Mouse (Mus musculus) hindbrain, embryonic 15.5 days (tissue): ENCODE measurements at regions not wholly inside any gene's neighbourhood (a gene's known extent, or its start where the extent isn't known, plus 50 kb on each side); places are given as distances from the start of the nearest gene placed in this dataset.

Experiments
- ATAC-seq: fragments of 200-750 bp; cut with Nextera tagmentation; 2 replicates; pipeline ENCODE4 v1.8.0; 2017; ENCODE audit warnings: low read depth, moderate number of reproducible peaks, moderate TSS enrichment; ENCODE audit not compliant: low FRiP score
- H3K27ac ChIP-seq: fragments of 300-500 bp; sonication (generic); replicated peaks from 2 replicates; pipeline ENCODE4 v1.5.1; 2015; ENCODE audit warnings: mild to moderate bottlenecking, inconsistent platforms
- H3K27me3 ChIP-seq: fragments of 300-500 bp; sonication (generic); 2 replicates; pipeline ENCODE4 v1.6.1; 2015; ENCODE audit warnings: control low read depth, inconsistent platforms
- H3K36me3 ChIP-seq: fragments of 300-500 bp; sonication (generic); 2 replicates; pipeline ENCODE4 v1.6.1; 2015; ENCODE audit warnings: control low read depth, inconsistent platforms
- H3K4me1 ChIP-seq: fragments of 300-500 bp; sonication (generic); replicated peaks from 2 replicates; pipeline ENCODE4 v1.6.1; 2015; ENCODE audit warnings: control low read depth, inconsistent platforms
- H3K4me2 ChIP-seq: fragments of 300-500 bp; sonication (generic); 2 replicates; pipeline ENCODE4 v1.6.1; 2015; ENCODE audit warnings: moderate library complexity, mild to moderate bottlenecking, inconsistent platforms
- H3K4me3 ChIP-seq: fragments of 300-500 bp; sonication (generic); 2 replicates; pipeline ENCODE4 v1.5.1; 2015; ENCODE audit warnings: mild to moderate bottlenecking, inconsistent platforms
- H3K9ac ChIP-seq: fragments of 300-500 bp; sonication (generic); 2 replicates; pipeline ENCODE4 v1.6.1; 2015; ENCODE audit warnings: inconsistent platforms
- H3K9me3 ChIP-seq: fragments of 300-500 bp; sonication (generic); 2 replicates; pipeline ENCODE4 v1.6.1; 2016; ENCODE audit warnings: control low read depth, inconsistent platforms
- WGBS: fragments of 180-500 bp; shearing (Covaris S2); methylation state at CpG from one replicate; pipeline ENCODE4 v1.1.7; 2015; 5-methylcytosine and 5-hydroxymethylcytosine counted together

- no peaks in the 10 kb centered on the region for H3K9me3 ChIP-seq
- no peak overlapping the region for H3K4me2 ChIP-seq
- no peak for ATAC-seq
- no peaks in the 10 kb centered on the region for H3K4me1 ChIP-seq
- H3K9ac ChIP-seq = no peak overlapping the region
- 91% methylated on average over 6 of the region's 6 CpGs for WGBS
- H3K27me3 ChIP-seq = no peaks in the 10 kb centered on the region
- no peak overlapping the region for H3K27ac ChIP-seq
- no peak overlapping the region for H3K4me3 ChIP-seq
- H3K36me3 ChIP-seq = no peaks in the 10 kb centered on the region
Measured at GRCm38 (mm10) chr9:85520941-85521340, 193.8 kb upstream of the Tent5a start.

- no peak for ATAC-seq
- 76% methylated on average over 4 of the region's 4 CpGs for WGBS
- Histone ChIP-seq H3K4me3 (no peak overlapping the region), H3K27me3 (no peaks in the 10 kb centered on the region), H3K36me3 (no peaks in the 10 kb centered on the region), H3K9ac (no peak overlapping the region), H3K4me2 (no peak overlapping the region), H3K9me3 (no peaks in the 10 kb centered on the region), H3K27ac (no peak overlapping the region), H3K4me1 (no peaks in the 10 kb centered on the region)
Measured at GRCm38 (mm10) chr9:85499006-85499405, 171.9 kb upstream of the Tent5a start.

- no peak for ATAC-seq
- H3K9ac ChIP-seq = no peak overlapping the region
Measured at GRCm38 (mm10) chr9:85497348-85497747, 170.2 kb upstream of the Tent5a start.

GRCm38 (mm10) chr9:85496506-85497239 is 169.5 kb upstream of the Tent5a start:
- 23% methylated on average over 8 of the region's 8 CpGs for WGBS
- no peaks in the 10 kb centered on the region for H3K4me1 ChIP-seq
- no peak overlapping the region for H3K9ac ChIP-seq
- ATAC-seq = peak; percentile 65; the same call in 1 of the 2 replicates
- no peaks in the 10 kb centered on the region for H3K36me3 ChIP-seq
- no peak overlapping the region for H3K4me3 ChIP-seq
- H3K27me3 ChIP-seq = no peaks in the 10 kb centered on the region
- no peak overlapping the region for H3K4me2 ChIP-seq
- no peak overlapping the region for H3K27ac ChIP-seq
- H3K9me3 ChIP-seq = no peaks in the 10 kb centered on the region

More at GRCm38 (mm10) chr9:85497348-85497747, 170.2 kb upstream of the Tent5a start:
- Histone ChIP-seq H3K9me3 (no peaks in the 10 kb centered on the region), H3K36me3 (no peaks in the 10 kb centered on the region), H3K27me3 (no peaks in the 10 kb centered on the region), H3K4me3 (no peak overlapping the region), H3K4me1 (no peaks in the 10 kb centered on the region), H3K4me2 (no peak overlapping the region), H3K27ac (no peak overlapping the region)
- WGBS = 76% methylated on average over 1 of the region's 1 CpGs

- Histone ChIP-seq H3K4me3 (no peak overlapping the region), H3K27me3 (no peaks in the 10 kb centered on the region), H3K4me1 (no peaks in the 10 kb centered on the region), H3K9me3 (no peaks in the 10 kb centered on the region), H3K36me3 (no peaks in the 10 kb centered on the region), H3K9ac (no peak overlapping the region), H3K4me2 (no peak overlapping the region), H3K27ac (no peak overlapping the region)
- ATAC-seq = no peak
- WGBS = 84% methylated on average over 4 of the region's 4 CpGs
Measured at GRCm38 (mm10) chr9:85495056-85495455, 167.9 kb upstream of the Tent5a start.

GRCm38 (mm10) chr9:85493760-85494159 is 166.6 kb upstream of the Tent5a start:
- Histone ChIP-seq H3K4me1 (no peaks in the 10 kb centered on the region), H3K9ac (no peak overlapping the region), H3K9me3 (no peaks in the 10 kb centered on the region), H3K27me3 (no peaks in the 10 kb centered on the region), H3K36me3 (no peaks in the 10 kb centered on the region), H3K27ac (no peak overlapping the region), H3K4me2 (no peak overlapping the region), H3K4me3 (no peak overlapping the region)
- ATAC-seq = no peak
- WGBS = 96% methylated on average over 4 of the region's 4 CpGs

GRCm38 (mm10) chr9:85490367-85490766 is 163.2 kb upstream of the Tent5a start:
- Histone ChIP-seq H3K4me1 (no peaks in the 10 kb centered on the region), H3K4me2 (no peak overlapping the region), H3K36me3 (no peaks in the 10 kb centered on the region), H3K9me3 (no peaks in the 10 kb centered on the region), H3K9ac (no peak overlapping the region), H3K4me3 (no peak overlapping the region), H3K27ac (no peak overlapping the region), H3K27me3 (no peaks in the 10 kb centered on the region)
- no peak for ATAC-seq
- 93% methylated on average over 3 of the region's 3 CpGs for WGBS

GRCm38 (mm10) chr9:85487915-85488314 is 160.8 kb upstream of the Tent5a start:
- ATAC-seq = peak; percentile 75
- Histone ChIP-seq H3K4me1 (no peaks in the 10 kb centered on the region), H3K27me3 (no peaks in the 10 kb centered on the region), H3K9me3 (no peaks in the 10 kb centered on the region), H3K27ac (no peak overlapping the region), H3K4me2 (no peak overlapping the region), H3K9ac (no peak overlapping the region), H3K36me3 (no peaks in the 10 kb centered on the region), H3K4me3 (no peak overlapping the region)
- 30% methylated on average over 2 of the region's 2 CpGs for WGBS

GRCm38 (mm10) chr9:85487052-85487668 is 160.0 kb upstream of the Tent5a start:
- Histone ChIP-seq H3K4me2 (no peak overlapping the region), H3K36me3 (no peaks in the 10 kb centered on the region), H3K27ac (no peak overlapping the region), H3K4me1 (no peaks in the 10 kb centered on the region), H3K27me3 (no peaks in the 10 kb centered on the region), H3K4me3 (no peak overlapping the region), H3K9ac (no peak overlapping the region), H3K9me3 (no peaks in the 10 kb centered on the region)
- WGBS = 35% methylated on average over 3 of the region's 3 CpGs
- ATAC-seq = no peak

- Histone ChIP-seq H3K27ac (no peak overlapping the region), H3K4me3 (no peak overlapping the region), H3K9ac (no peak overlapping the region), H3K4me1 (no peaks in the 10 kb centered on the region), H3K9me3 (no peaks in the 10 kb centered on the region), H3K27me3 (no peaks in the 10 kb centered on the region), H3K4me2 (no peak overlapping the region), H3K36me3 (no peaks in the 10 kb centered on the region)
- 53% methylated on average over 1 of the region's 1 CpGs for WGBS
- ATAC-seq = no peak
Measured at GRCm38 (mm10) chr9:85485749-85486148, 158.6 kb upstream of the Tent5a start.

GRCm38 (mm10) chr9:85483248-85483647 is 156.1 kb upstream of the Tent5a start:
- Histone ChIP-seq H3K4me3 (no peak overlapping the region), H3K4me1 (no peaks in the 10 kb centered on the region), H3K9ac (no peak overlapping the region), H3K36me3 (no peaks in the 10 kb centered on the region), H3K27ac (no peak overlapping the region), H3K4me2 (no peak overlapping the region), H3K27me3 (no peaks in the 10 kb centered on the region), H3K9me3 (no peaks in the 10 kb centered on the region)
- no peak for ATAC-seq
- 94% methylated on average over 4 of the region's 4 CpGs for WGBS

GRCm38 (mm10) chr9:85480566-85480965 is 153.4 kb upstream of the Tent5a start:
- Histone ChIP-seq H3K9ac (no peak overlapping the region), H3K27ac (no peak overlapping the region), H3K4me1 (no peaks in the 10 kb centered on the region), H3K4me2 (no peak overlapping the region), H3K27me3 (no peaks in the 10 kb centered on the region), H3K36me3 (no peaks in the 10 kb centered on the region), H3K9me3 (no peaks in the 10 kb centered on the region), H3K4me3 (no peak overlapping the region)
- 72% methylated on average over 2 of the region's 2 CpGs for WGBS
- ATAC-seq = no peak
